Mouse (Mus musculus) ES-Bruce4 (cell line): Measurements from ENCODE around the gene Dctpp1.

ENCODE experiments used
- CTCF ChIP-seq: IDR thresholded peaks from one replicate; pipeline ENCODE4 v1.8.1; 2011; ENCODE audit warnings: low read depth, low read length
- POLR2A ChIP-seq: IDR thresholded peaks from one replicate; pipeline ENCODE4 v1.8.1; 2011; ENCODE audit warnings: low read length; ENCODE audit not compliant: insufficient read depth

DNA sequence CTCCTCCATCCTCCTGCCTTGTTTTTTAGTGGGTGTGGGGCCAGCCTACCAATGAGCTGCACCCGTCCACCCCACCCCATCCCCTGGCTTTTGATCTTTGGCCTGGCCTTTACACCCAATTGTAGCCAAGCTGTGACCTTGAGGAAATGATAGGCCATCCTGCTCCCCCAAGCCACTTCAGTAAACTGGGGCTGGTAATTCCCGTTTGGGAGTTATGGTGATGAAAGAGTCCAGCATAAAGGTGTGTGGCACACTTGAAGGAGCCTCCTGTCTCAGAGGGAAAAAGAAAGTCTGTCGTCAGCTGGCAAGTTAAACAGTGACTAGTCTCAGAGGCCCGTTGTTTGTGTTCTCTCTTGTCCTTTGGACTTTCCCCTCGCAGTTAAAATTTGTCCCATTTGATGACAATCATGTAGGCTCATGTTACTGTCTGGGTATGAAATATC lies 16.0 kb upstream of the Dctpp1 start:
- TF ChIP-seq CTCF (no peak), POLR2A (no peak)
